Mouse (Mus musculus): ENCODE data around the gene Syngr3. TPM values are rescaled to one million over a fixed set of nuclear protein-coding genes. Genes with fewer than 3 reads are reported as not detected.

The Syngr3 gene
- total and polyA plus RNA-seq, 3 experiments = 0.15 to 0.68 TPM; not detected in 1

- no peaks in the 10 kb centered on the region for H3K27me3 ChIP-seq (ENCODE audit: control insufficient read depth in 1 of 2, insufficient read depth in 2 of 2, low read length in 2 of 2)
- peaks cover 2% of the 10 kb centered on the region; the same call in 1 of the 2 replicates for H3K79me2 ChIP-seq (ENCODE audit: control insufficient read depth, insufficient read depth, low read length, poor library complexity)
- H3K27ac ChIP-seq (ENCODE audit: control insufficient read depth, low read depth, low read length) = no peak overlapping the region
- TF ChIP-seq E2F4 (IDR thresholded peaks at IDR 0.05; ENCODE audit: borderline replicate concordance, low read depth, low read length) = no peak
- TF ChIP-seq CTCF (IDR thresholded peaks at IDR 0.05 in 2 of 3, conservative IDR thresholded peaks at IDR 0.05 in 1 of 3; ENCODE audit: control insufficient read depth in 1 of 3, insufficient read depth in 1 of 3, low read depth in 2 of 3, low read length in 3 of 3, poor library complexity in 1 of 3, severe bottlenecking in 1 of 3) = peak; percentile 16 to 41 (median 22); a peak in 4 of 6 replicates
- 0 out of 2 replicates have a peak, but pooled peaks have one; percentile 23 for TF ChIP-seq MYC (IDR thresholded peaks at IDR 0.05; ENCODE audit: low read depth, low read length)
- no peak for TF ChIP-seq BHLHE40 (IDR thresholded peaks at IDR 0.05; ENCODE audit: borderline replicate concordance, low read depth, low read length)
- TF ChIP-seq POLR2A (IDR thresholded peaks at IDR 0.05; ENCODE audit: control insufficient read depth in 1 of 2, insufficient read depth in 1 of 2, low read depth in 1 of 2, low read length in 2 of 2, poor library complexity in 1 of 2) = no peak
- TF ChIP-seq TBP (IDR thresholded peaks at IDR 0.05; ENCODE audit: low read depth, low read length) = no peak
- TF ChIP-seq MXI1 (IDR thresholded peaks at IDR 0.05; ENCODE audit: low read depth, low read length) = no peak
- TF ChIP-seq ZNF384 (IDR thresholded peaks at IDR 0.05; ENCODE audit: low read depth, low read length) = no peak
- TF ChIP-seq RAD21 (IDR thresholded peaks at IDR 0.05; ENCODE audit: low read depth, low read length) = peak; percentile 11
- TF ChIP-seq SMC3 (IDR thresholded peaks at IDR 0.05; ENCODE audit: low read depth, low read length) = 0 out of 2 replicates have a peak, but pooled peaks have one; percentile 19
- no peak for TF ChIP-seq SIN3A (IDR thresholded peaks at IDR 0.05; ENCODE audit: low read length)
- peaks cover 0 to 21% of the 10 kb centered on the region in 2 experiments; a peak in 2 of 4 replicates for H3K4me1 ChIP-seq (ENCODE audit: control insufficient read depth in 1 of 2, insufficient read depth in 2 of 2, low read length in 2 of 2)
- H3K36me3 ChIP-seq (ENCODE audit: control insufficient read depth in 1 of 2, insufficient read depth in 2 of 2, low read length in 2 of 2) = peaks cover 0 to 10% of the 10 kb centered on the region in 2 experiments; a peak in 1 of 4 replicates
- H3K9me3 ChIP-seq (replicated peaks; ENCODE audit: insufficient read depth, low read length) = no peaks in the 10 kb centered on the region
- no peak overlapping the region for H3K9ac ChIP-seq (ENCODE audit: control insufficient read depth, low read depth, low read length, poor library complexity, severe bottlenecking)
- peak; percentile 40 for DNase-seq (ENCODE audit: low read depth, low spot score)
- no peak overlapping the region for H3K4me3 ChIP-seq (ENCODE audit: control insufficient read depth in 1 of 2, insufficient read depth in 1 of 2, low read depth in 2 of 2, low read length in 2 of 2)
Measured at GRCm38 (mm10) chr17:24734513-24734912, 44.8 kb upstream of the Syngr3 start.

GRCm38 (mm10) chr17:24733434-24734050, 43.8 kb upstream of the Syngr3 start:
- H3K9me3 ChIP-seq (replicated peaks; ENCODE audit: insufficient read depth, low read length) = no peaks in the 10 kb centered on the region
- no peak for DNase-seq (ENCODE audit: low read depth, low spot score)
- peaks cover 0 to 22% of the 10 kb centered on the region in 2 experiments; a peak in 2 of 4 replicates for H3K4me1 ChIP-seq (ENCODE audit: control insufficient read depth in 1 of 2, insufficient read depth in 2 of 2, low read length in 2 of 2)
- no peak overlapping the region for H3K27ac ChIP-seq (ENCODE audit: control insufficient read depth, low read depth, low read length)
- TF ChIP-seq MXI1 (IDR thresholded peaks at IDR 0.05; ENCODE audit: low read depth, low read length) (no peak), E2F4 (IDR thresholded peaks at IDR 0.05; ENCODE audit: borderline replicate concordance, low read depth, low read length) (no peak), ETS1 (IDR thresholded peaks at IDR 0.05; ENCODE audit: low read depth, low read length) (no peak), ZNF384 (IDR thresholded peaks at IDR 0.05; ENCODE audit: low read depth, low read length) (no peak), TAL1 (IDR thresholded peaks at IDR 0.05; ENCODE audit: low read length) (no peak)
- peaks cover 2% of the 10 kb centered on the region; the same call in 1 of the 2 replicates for H3K79me2 ChIP-seq (ENCODE audit: control insufficient read depth, insufficient read depth, low read length, poor library complexity)
- H3K36me3 ChIP-seq (ENCODE audit: control insufficient read depth in 1 of 2, insufficient read depth in 2 of 2, low read length in 2 of 2) = peaks cover 0 to 10% of the 10 kb centered on the region in 2 experiments; a peak in 1 of 4 replicates
- no peaks in the 10 kb centered on the region for H3K27me3 ChIP-seq (ENCODE audit: control insufficient read depth in 1 of 2, insufficient read depth in 2 of 2, low read length in 2 of 2)
- no peak overlapping the region for H3K9ac ChIP-seq (ENCODE audit: control insufficient read depth, low read depth, low read length, poor library complexity, severe bottlenecking)
- H3K4me3 ChIP-seq (ENCODE audit: control insufficient read depth in 1 of 2, insufficient read depth in 1 of 2, low read depth in 2 of 2, low read length in 2 of 2) = no peak overlapping the region
